Mouse (Mus musculus): Measurements from ENCODE around the gene Phf19. TPM values are rescaled to one million over a fixed set of nuclear protein-coding genes. Genes with fewer than 3 reads are reported as not detected.
A peak's percentile ranks its signal among the peaks of the same experiment; 100 is the strongest.

Phf19 gene
- total RNA-seq, 1 experiment = 3.7 TPM

DNA sequence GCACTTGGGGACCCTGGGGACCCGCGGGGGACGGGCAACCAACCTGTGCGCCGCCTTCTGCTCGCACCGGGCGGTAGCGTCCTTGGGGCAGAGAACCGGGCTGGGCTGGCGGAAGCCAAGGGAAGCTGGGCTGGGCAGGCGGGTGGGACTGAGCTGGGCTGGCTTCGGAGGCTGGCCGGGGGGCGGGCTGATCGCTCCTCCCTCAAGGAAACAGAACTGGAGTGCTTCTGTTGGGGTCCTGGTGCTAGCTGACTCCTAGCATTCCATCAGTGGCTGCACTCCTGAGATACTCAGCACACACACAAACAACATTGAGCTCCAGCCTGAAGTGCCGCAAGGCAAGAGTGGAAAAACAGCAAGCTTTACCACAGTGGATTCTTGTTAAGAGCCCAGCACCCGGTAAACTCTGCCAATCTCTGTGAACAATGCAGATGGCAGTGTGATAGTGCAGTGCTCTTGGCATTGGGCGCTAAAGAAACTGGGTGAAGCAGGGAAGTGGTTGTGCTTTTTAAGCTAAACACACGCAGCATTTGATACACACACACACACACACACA is 47.7 kb upstream of the Phf19 start, which contains the start of gene Traf1:
Gene Traf1, minus strand, starts transcription at position 292 of the 556 bp plus-strand sequence.
- Histone ChIP-seq H3K27ac (ENCODE audit: insufficient read depth, low read depth, low read length, poor library complexity, severe bottlenecking) (no peak within 1 kb of the TSS), H3K36me3 (ENCODE audit: control insufficient read depth, insufficient read depth, low read length, poor library complexity, severe bottlenecking) (no peaks in the 10 kb centered on the region), H3K9ac (ENCODE audit: insufficient read depth, low read depth, low read length, poor library complexity, severe bottlenecking) (peak within 1 kb of the TSS; percentile 24; the same call in 1 of the 2 replicates), H3K9me3 (ENCODE audit: control insufficient read depth, insufficient read depth, low read depth, low read length) (no peaks in the 10 kb centered on the region), H3K4me1 (ENCODE audit: control insufficient read depth in 2 of 2, insufficient read depth in 2 of 2, low read length in 2 of 2, poor library complexity in 1 of 2) (peaks cover 5 to 14% of the 10 kb centered on the region in 2 experiments; a peak in 3 of 4 replicates), H3K4me3 (ENCODE audit: insufficient read depth in 1 of 2, low read depth in 1 of 2, low read length in 2 of 2, poor library complexity in 1 of 2, severe bottlenecking in 1 of 2) (peak within 1 kb of the TSS; percentile 23 to 38; a peak in 3 of 4 replicates)
- DNase-seq (ENCODE audit: low read depth, low spot score) = no peak
- no peak for TF ChIP-seq ZNF384 (IDR thresholded peaks at IDR 0.05; ENCODE audit: low read depth, low read length)
- TF ChIP-seq HCFC1 (IDR thresholded peaks at IDR 0.05; ENCODE audit: borderline replicate concordance, insufficient read depth, low read length) = no peak
- TF ChIP-seq MAFK (IDR thresholded peaks at IDR 0.05; ENCODE audit: insufficient read depth, low read depth, low read length) = no peak
- TF ChIP-seq ZC3H11A (IDR thresholded peaks at IDR 0.05; ENCODE audit: borderline replicate concordance, low read depth, low read length) = no peak
- TF ChIP-seq CHD2 (IDR thresholded peaks at IDR 0.05; ENCODE audit: low read depth, low read length) = no peak
- in situ Hi-C loops (cut with MboI; ENCODE audit: low sequenced_read_pairs in 2 of 2, unreplicated experiment in 2 of 2) = no loop called here

DNA sequence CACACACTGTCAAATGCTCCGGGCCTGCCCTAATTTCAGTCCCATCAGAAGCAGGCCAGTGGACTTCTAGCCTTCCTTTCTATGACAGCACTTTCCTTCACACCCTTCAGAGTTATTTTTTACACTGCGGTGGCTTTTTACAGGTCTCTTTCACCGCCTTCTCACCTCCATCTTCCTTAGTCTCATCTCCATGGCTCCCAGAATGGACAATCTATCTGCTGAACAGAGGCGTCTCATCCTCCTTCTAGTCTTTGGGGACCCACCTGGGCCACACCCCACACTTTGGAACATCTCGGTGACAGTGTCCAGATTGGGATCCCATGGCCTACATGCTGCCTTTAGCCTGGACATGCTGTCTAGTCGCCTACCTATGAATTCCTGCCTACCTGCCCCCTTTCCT is 47.1 kb upstream of the Phf19 start:
- Histone ChIP-seq H3K9ac (ENCODE audit: insufficient read depth, low read depth, low read length, poor library complexity, severe bottlenecking) (no peak overlapping the region), H3K4me1 (ENCODE audit: control insufficient read depth in 2 of 2, insufficient read depth in 2 of 2, low read length in 2 of 2, poor library complexity in 1 of 2) (peaks cover 5 to 14% of the 10 kb centered on the region in 2 experiments; a peak in 3 of 4 replicates), H3K27ac (ENCODE audit: insufficient read depth, low read depth, low read length, poor library complexity, severe bottlenecking) (no peak overlapping the region), H3K4me3 (ENCODE audit: insufficient read depth in 1 of 2, low read depth in 1 of 2, low read length in 2 of 2, poor library complexity in 1 of 2, severe bottlenecking in 1 of 2) (peak overlapping the region; percentile 23 to 38; a peak in 3 of 4 replicates), H3K9me3 (ENCODE audit: control insufficient read depth, insufficient read depth, low read depth, low read length) (no peaks in the 10 kb centered on the region), H3K36me3 (ENCODE audit: control insufficient read depth, insufficient read depth, low read length, poor library complexity, severe bottlenecking) (no peaks in the 10 kb centered on the region)
- in situ Hi-C loops (cut with MboI; ENCODE audit: low sequenced_read_pairs in 2 of 2, unreplicated experiment in 2 of 2) = no loop called here
- DNase-seq (ENCODE audit: low read depth, low spot score) = no peak
- TF ChIP-seq MAFK (IDR thresholded peaks at IDR 0.05; ENCODE audit: insufficient read depth, low read depth, low read length) (no peak), CHD2 (IDR thresholded peaks at IDR 0.05; ENCODE audit: low read depth, low read length) (no peak), HCFC1 (IDR thresholded peaks at IDR 0.05; ENCODE audit: borderline replicate concordance, insufficient read depth, low read length) (no peak), ZC3H11A (IDR thresholded peaks at IDR 0.05; ENCODE audit: borderline replicate concordance, low read depth, low read length) (no peak), ZNF384 (IDR thresholded peaks at IDR 0.05; ENCODE audit: low read depth, low read length) (no peak)

DNA sequence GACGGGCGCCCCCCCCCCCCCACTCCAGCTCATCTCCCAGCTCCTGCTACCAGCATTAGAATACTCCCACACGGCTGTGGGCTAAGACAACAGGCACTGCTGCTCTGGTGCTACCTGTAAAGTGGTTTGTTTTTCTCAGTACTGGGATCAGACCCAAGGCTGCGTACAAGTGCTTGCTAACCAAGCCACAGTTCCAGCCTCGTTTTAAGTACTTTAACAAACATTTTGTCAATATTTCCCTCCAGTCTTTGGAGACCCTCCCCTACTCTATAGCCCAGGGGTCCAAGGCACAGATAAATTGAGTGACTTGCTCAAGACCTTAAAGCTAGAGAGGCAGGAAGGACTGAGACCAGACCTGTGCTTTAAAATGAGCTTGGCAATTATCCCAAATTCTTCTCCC is 46.6 kb upstream of the Phf19 start:
- H3K36me3 ChIP-seq (ENCODE audit: control insufficient read depth, insufficient read depth, low read length, poor library complexity, severe bottlenecking) = no peaks in the 10 kb centered on the region
- TF ChIP-seq ZC3H11A (IDR thresholded peaks at IDR 0.05; ENCODE audit: borderline replicate concordance, low read depth, low read length) (no peak), ZNF384 (IDR thresholded peaks at IDR 0.05; ENCODE audit: low read depth, low read length) (no peak), CHD2 (IDR thresholded peaks at IDR 0.05; ENCODE audit: low read depth, low read length) (no peak), HCFC1 (IDR thresholded peaks at IDR 0.05; ENCODE audit: borderline replicate concordance, insufficient read depth, low read length) (no peak), MAFK (IDR thresholded peaks at IDR 0.05; ENCODE audit: insufficient read depth, low read depth, low read length) (no peak)
- H3K9me3 ChIP-seq (ENCODE audit: control insufficient read depth, insufficient read depth, low read depth, low read length) = no peaks in the 10 kb centered on the region
- H3K4me3 ChIP-seq (ENCODE audit: insufficient read depth in 1 of 2, low read depth in 1 of 2, low read length in 2 of 2, poor library complexity in 1 of 2, severe bottlenecking in 1 of 2) = no peak overlapping the region
- no peak overlapping the region for H3K27ac ChIP-seq (ENCODE audit: insufficient read depth, low read depth, low read length, poor library complexity, severe bottlenecking)
- peaks cover 3 to 10% of the 10 kb centered on the region in 2 experiments; a peak in 3 of 4 replicates for H3K4me1 ChIP-seq (ENCODE audit: control insufficient read depth in 2 of 2, insufficient read depth in 2 of 2, low read length in 2 of 2, poor library complexity in 1 of 2)
- DNase-seq (ENCODE audit: low read depth, low spot score) = no peak
- in situ Hi-C loops (cut with MboI; ENCODE audit: low sequenced_read_pairs in 2 of 2, unreplicated experiment in 2 of 2) = no loop called here
- no peak overlapping the region for H3K9ac ChIP-seq (ENCODE audit: insufficient read depth, low read depth, low read length, poor library complexity, severe bottlenecking)

DNA sequence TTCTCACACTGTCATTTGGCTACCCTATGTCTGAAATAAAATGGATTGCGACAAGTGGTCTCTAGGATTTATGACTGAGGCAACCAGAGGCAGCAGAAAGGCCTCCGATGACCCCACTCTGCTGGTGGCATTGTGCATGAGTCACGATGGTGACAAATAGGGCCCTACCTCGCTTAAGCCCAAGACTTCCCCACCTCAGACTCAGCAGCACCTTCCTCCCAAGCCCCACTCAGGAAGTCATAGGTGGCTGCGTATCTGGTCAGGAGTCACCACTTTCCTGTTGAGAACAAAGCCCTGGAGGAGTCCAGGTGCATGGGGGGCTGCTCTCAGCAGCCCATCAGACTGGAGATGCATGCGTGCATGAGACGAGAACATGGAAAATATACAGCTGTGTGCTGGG is 44.8 kb upstream of the Phf19 start:
- Histone ChIP-seq H3K4me3 (ENCODE audit: insufficient read depth in 1 of 2, low read depth in 1 of 2, low read length in 2 of 2, poor library complexity in 1 of 2, severe bottlenecking in 1 of 2) (no peak overlapping the region), H3K4me1 (ENCODE audit: control insufficient read depth in 2 of 2, insufficient read depth in 2 of 2, low read length in 2 of 2, poor library complexity in 1 of 2) (peaks cover 0 to 2% of the 10 kb centered on the region in 2 experiments; a peak in 3 of 4 replicates), H3K27ac (ENCODE audit: insufficient read depth, low read depth, low read length, poor library complexity, severe bottlenecking) (no peak overlapping the region), H3K36me3 (ENCODE audit: control insufficient read depth, insufficient read depth, low read length, poor library complexity, severe bottlenecking) (no peaks in the 10 kb centered on the region), H3K9me3 (ENCODE audit: control insufficient read depth, insufficient read depth, low read depth, low read length) (no peaks in the 10 kb centered on the region), H3K9ac (ENCODE audit: insufficient read depth, low read depth, low read length, poor library complexity, severe bottlenecking) (no peak overlapping the region)
- no peak for DNase-seq (ENCODE audit: low read depth, low spot score)
- in situ Hi-C loops (cut with MboI; ENCODE audit: low sequenced_read_pairs in 2 of 2, unreplicated experiment in 2 of 2) = no loop called here
- TF ChIP-seq HCFC1 (IDR thresholded peaks at IDR 0.05; ENCODE audit: borderline replicate concordance, insufficient read depth, low read length) (no peak), MAFK (IDR thresholded peaks at IDR 0.05; ENCODE audit: insufficient read depth, low read depth, low read length) (no peak)

Data from ES-E14 (cell line).